Mouse (Mus musculus): Measurements from ENCODE around the gene Glis1. TPM values are rescaled to one million over a fixed set of nuclear protein-coding genes. Genes with fewer than 3 reads are reported as not detected.

The Glis1 gene
- polyA plus RNA-seq, 1 experiment from 2014 or later: 0.97 TPM

DNA sequence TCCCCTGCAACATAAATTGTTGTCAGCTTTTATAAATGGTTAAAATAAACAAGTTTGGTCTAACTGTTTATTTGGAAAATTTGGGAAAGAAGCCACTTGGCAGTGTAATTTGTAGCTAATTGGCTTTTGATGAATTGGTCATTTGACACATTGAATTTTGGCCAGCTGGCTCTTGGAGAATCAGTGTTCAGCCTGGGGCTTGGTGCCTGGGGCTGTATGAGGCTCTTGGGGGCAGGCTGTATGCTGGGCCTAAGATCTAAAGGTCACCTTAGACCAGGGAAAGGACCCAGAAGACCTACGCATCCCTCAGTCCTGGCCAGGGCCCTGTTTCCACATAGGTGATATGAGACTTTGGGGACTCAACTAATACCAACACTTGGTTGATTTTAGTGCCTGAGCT, 111.3 kb downstream of the Glis1 start:
- ATAC-seq (ENCODE audit: low FRiP score): no peak

GRCm38 (mm10) chr4:107546525-107546924, 112.1 kb downstream of the Glis1 start:
- no peak for DNase-seq (ENCODE audit: low spot score, missing footprints)
- H3K27ac ChIP-seq (ENCODE audit: low read depth, low read length): no peak overlapping the region
- no peaks in the 10 kb centered on the region for H3K9me3 ChIP-seq (ENCODE audit: control insufficient read depth, low read length)
- no peaks in the 10 kb centered on the region for H3K36me3 ChIP-seq (ENCODE audit: control insufficient read depth, insufficient read depth, low read length)
- H3K4me1 ChIP-seq (ENCODE audit: control insufficient read depth, insufficient read depth, low read length): no peaks in the 10 kb centered on the region
- no peak overlapping the region for H3K4me2 ChIP-seq
- 71% methylated on average over 8 of the region's 8 CpGs for WGBS
- ATAC-seq (ENCODE audit: low FRiP score): no peak
- no peak overlapping the region for H3K4me3 ChIP-seq (ENCODE audit: low read depth, low read length)
- no peak overlapping the region for H3K9ac ChIP-seq (ENCODE audit: low read length)
- no peaks in the 10 kb centered on the region for H3K27me3 ChIP-seq (ENCODE audit: control insufficient read depth, insufficient read depth, low read length)

More for the DNA sequence above, 111.3 kb downstream of the Glis1 start:
- Histone ChIP-seq H3K4me1 (ENCODE audit: control insufficient read depth, insufficient read depth, low read length) (no peaks in the 10 kb centered on the region), H3K4me3 (ENCODE audit: low read depth, low read length) (no peak overlapping the region), H3K9ac (ENCODE audit: low read length) (no peak overlapping the region), H3K27me3 (ENCODE audit: control insufficient read depth, insufficient read depth, low read length) (no peaks in the 10 kb centered on the region), H3K36me3 (ENCODE audit: control insufficient read depth, insufficient read depth, low read length) (no peaks in the 10 kb centered on the region), H3K4me2 (no peak overlapping the region), H3K9me3 (ENCODE audit: control insufficient read depth, low read length) (no peaks in the 10 kb centered on the region), H3K27ac (ENCODE audit: low read depth, low read length) (no peak overlapping the region)
- no peak for DNase-seq (ENCODE audit: low spot score, missing footprints)
- 81% methylated on average over 1 of the region's 1 CpGs for WGBS

GRCm38 (mm10) chr4:107550096-107550495, 115.7 kb downstream of the Glis1 start:
- no peak overlapping the region for H3K27ac ChIP-seq (ENCODE audit: low read depth, low read length)
- no peak overlapping the region for H3K4me2 ChIP-seq
- no peaks in the 10 kb centered on the region for H3K4me1 ChIP-seq (ENCODE audit: control insufficient read depth, insufficient read depth, low read length)
- H3K27me3 ChIP-seq (ENCODE audit: control insufficient read depth, insufficient read depth, low read length): no peaks in the 10 kb centered on the region
- no peaks in the 10 kb centered on the region for H3K36me3 ChIP-seq (ENCODE audit: control insufficient read depth, insufficient read depth, low read length)
- no peak overlapping the region for H3K4me3 ChIP-seq (ENCODE audit: low read depth, low read length)
- ATAC-seq (ENCODE audit: low FRiP score) (no peak), DNase-seq (ENCODE audit: low spot score, missing footprints) (no peak)
- H3K9me3 ChIP-seq (ENCODE audit: control insufficient read depth, low read length): no peaks in the 10 kb centered on the region
- 93% methylated on average over 10 of the region's 10 CpGs for WGBS
- H3K9ac ChIP-seq (ENCODE audit: low read length): no peak overlapping the region

DNA sequence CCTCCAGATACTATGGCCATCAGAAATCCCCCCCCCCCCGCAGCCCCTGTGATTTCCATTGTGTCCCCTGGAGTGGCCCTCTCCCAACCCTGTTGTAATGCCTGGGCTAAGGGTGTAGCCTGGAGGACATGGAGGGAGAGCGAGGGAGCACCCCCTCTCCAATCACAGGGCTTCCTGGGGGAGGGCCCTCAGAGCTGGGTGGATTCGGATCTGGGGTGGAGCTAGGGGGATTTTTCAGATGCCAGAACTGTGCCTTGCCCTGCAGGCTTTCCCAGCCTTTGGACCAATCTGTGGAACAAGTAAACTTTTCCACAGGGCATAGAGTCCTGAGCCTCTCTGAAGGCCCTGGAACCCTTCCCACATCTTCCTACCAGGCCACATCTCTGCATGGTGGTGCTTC, 116.2 kb downstream of the Glis1 start:
- DNase-seq (ENCODE audit: low spot score, missing footprints) (no peak), ATAC-seq (ENCODE audit: low FRiP score) (no peak)
- H3K36me3 ChIP-seq (ENCODE audit: control insufficient read depth, insufficient read depth, low read length): no peaks in the 10 kb centered on the region
- no peak overlapping the region for H3K27ac ChIP-seq (ENCODE audit: low read depth, low read length)
- no peaks in the 10 kb centered on the region for H3K9me3 ChIP-seq (ENCODE audit: control insufficient read depth, low read length)
- H3K4me3 ChIP-seq (ENCODE audit: low read depth, low read length): no peak overlapping the region
- H3K4me1 ChIP-seq (ENCODE audit: control insufficient read depth, insufficient read depth, low read length): no peaks in the 10 kb centered on the region
- 79% methylated on average over 3 of the region's 3 CpGs for WGBS
- H3K9ac ChIP-seq (ENCODE audit: low read length): no peak overlapping the region
- no peaks in the 10 kb centered on the region for H3K27me3 ChIP-seq (ENCODE audit: control insufficient read depth, insufficient read depth, low read length)
- H3K4me2 ChIP-seq: no peak overlapping the region

- H3K36me3 ChIP-seq (ENCODE audit: control insufficient read depth, insufficient read depth, low read length): no peaks in the 10 kb centered on the region
- H3K4me3 ChIP-seq (ENCODE audit: low read depth, low read length): no peak overlapping the region
- no peak overlapping the region for H3K9ac ChIP-seq (ENCODE audit: low read length)
- no peak for ATAC-seq (ENCODE audit: low FRiP score)
- WGBS: 78% methylated on average over 5 of the region's 5 CpGs
- DNase-seq (ENCODE audit: low spot score, missing footprints): no peak
- H3K27me3 ChIP-seq (ENCODE audit: control insufficient read depth, insufficient read depth, low read length): no peaks in the 10 kb centered on the region
- no peak overlapping the region for H3K4me2 ChIP-seq
- no peaks in the 10 kb centered on the region for H3K9me3 ChIP-seq (ENCODE audit: control insufficient read depth, low read length)
- no peak overlapping the region for H3K27ac ChIP-seq (ENCODE audit: low read depth, low read length)
- no peaks in the 10 kb centered on the region for H3K4me1 ChIP-seq (ENCODE audit: control insufficient read depth, insufficient read depth, low read length)
These were observed 118.3 kb downstream of the Glis1 start for GRCm38 (mm10) chr4:107552696-107553095.

GRCm38 (mm10) chr4:107553774-107554173, 119.4 kb downstream of the Glis1 start:
- DNase-seq (ENCODE audit: low spot score, missing footprints) (no peak), ATAC-seq (ENCODE audit: low FRiP score) (no peak)
- Histone ChIP-seq H3K4me1 (ENCODE audit: control insufficient read depth, insufficient read depth, low read length) (no peaks in the 10 kb centered on the region), H3K9ac (ENCODE audit: low read length) (no peak overlapping the region), H3K4me2 (no peak overlapping the region), H3K27me3 (ENCODE audit: control insufficient read depth, insufficient read depth, low read length) (no peaks in the 10 kb centered on the region), H3K4me3 (ENCODE audit: low read depth, low read length) (no peak overlapping the region), H3K36me3 (ENCODE audit: control insufficient read depth, insufficient read depth, low read length) (no peaks in the 10 kb centered on the region), H3K27ac (ENCODE audit: low read depth, low read length) (no peak overlapping the region), H3K9me3 (ENCODE audit: control insufficient read depth, low read length) (no peaks in the 10 kb centered on the region)
- WGBS: 87% methylated on average over 5 of the region's 5 CpGs

DNA sequence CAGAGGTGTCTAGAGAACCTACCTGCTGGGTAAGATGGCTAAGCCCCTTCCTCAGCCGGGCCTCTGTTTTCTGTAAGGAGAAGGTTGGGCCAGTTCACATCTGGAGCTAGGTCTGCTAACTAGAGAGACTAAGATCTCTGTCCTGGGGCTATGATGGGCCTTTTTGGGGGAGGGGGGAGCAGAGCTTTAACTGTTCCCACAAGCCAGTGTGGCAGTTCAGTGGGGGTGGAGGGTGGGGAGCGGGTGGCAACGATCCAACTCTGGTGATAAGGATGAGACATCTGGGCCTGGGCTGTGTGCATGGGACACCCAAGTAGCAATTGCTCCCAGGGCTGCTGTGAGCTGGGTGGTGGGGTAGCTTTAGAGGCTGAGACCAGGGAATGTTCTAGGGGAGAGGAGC, 124.4 kb downstream of the Glis1 start:
- Histone ChIP-seq H3K36me3 (ENCODE audit: control insufficient read depth, insufficient read depth, low read length) (no peaks in the 10 kb centered on the region), H3K9ac (ENCODE audit: low read length) (no peak overlapping the region), H3K4me2 (no peak overlapping the region), H3K4me1 (ENCODE audit: control insufficient read depth, insufficient read depth, low read length) (no peaks in the 10 kb centered on the region), H3K9me3 (ENCODE audit: control insufficient read depth, low read length) (no peaks in the 10 kb centered on the region), H3K27me3 (ENCODE audit: control insufficient read depth, insufficient read depth, low read length) (no peaks in the 10 kb centered on the region), H3K4me3 (ENCODE audit: low read depth, low read length) (no peak overlapping the region), H3K27ac (ENCODE audit: low read depth, low read length) (no peak overlapping the region)
- 87% methylated on average over 3 of the region's 3 CpGs for WGBS
- ATAC-seq (ENCODE audit: low FRiP score) (no peak), DNase-seq (ENCODE audit: low spot score, missing footprints) (no peak)

GRCm38 (mm10) chr4:107561056-107561455, 126.7 kb downstream of the Glis1 start:
- Histone ChIP-seq H3K4me1 (ENCODE audit: control insufficient read depth, insufficient read depth, low read length) (no peaks in the 10 kb centered on the region), H3K4me2 (no peak overlapping the region), H3K27ac (ENCODE audit: low read depth, low read length) (no peak overlapping the region), H3K9me3 (ENCODE audit: control insufficient read depth, low read length) (no peaks in the 10 kb centered on the region), H3K36me3 (ENCODE audit: control insufficient read depth, insufficient read depth, low read length) (no peaks in the 10 kb centered on the region), H3K4me3 (ENCODE audit: low read depth, low read length) (no peak overlapping the region), H3K9ac (ENCODE audit: low read length) (no peak overlapping the region), H3K27me3 (ENCODE audit: control insufficient read depth, insufficient read depth, low read length) (no peaks in the 10 kb centered on the region)
- whole genome bisulfite sequencing: 73% methylated on average over 2 of the region's 2 CpGs
- no peak for DNase-seq (ENCODE audit: low spot score, missing footprints)
- no peak for ATAC-seq (ENCODE audit: low FRiP score)

GRCm38 (mm10) chr4:107568159-107568558, 133.8 kb downstream of the Glis1 start:
- H3K4me1 ChIP-seq (ENCODE audit: control insufficient read depth, insufficient read depth, low read length): peaks cover 18% of the 10 kb centered on the region
- ATAC-seq (ENCODE audit: low FRiP score) (peak; percentile 28; the same call in 1 of the 2 replicates), DNase-seq (ENCODE audit: low spot score, missing footprints) (peak; percentile 87)
- H3K9ac ChIP-seq (ENCODE audit: low read length): no peak overlapping the region
- H3K27ac ChIP-seq (ENCODE audit: low read depth, low read length): no peak overlapping the region
- WGBS: 58% methylated on average over 21 of the region's 21 CpGs
- H3K27me3 ChIP-seq (ENCODE audit: control insufficient read depth, insufficient read depth, low read length): no peaks in the 10 kb centered on the region; the same call in 1 of the 2 replicates
- H3K36me3 ChIP-seq (ENCODE audit: control insufficient read depth, insufficient read depth, low read length): no peaks in the 10 kb centered on the region
- no peaks in the 10 kb centered on the region for H3K9me3 ChIP-seq (ENCODE audit: control insufficient read depth, low read length)
- H3K4me2 ChIP-seq: no peak overlapping the region
- H3K4me3 ChIP-seq (ENCODE audit: low read depth, low read length): no peak overlapping the region

Measured in midbrain, embryonic 11.5 days (tissue).